Mouse (Mus musculus) adrenal gland, postnatal 36 days (tissue): Measurements from ENCODE around the gene Grik3. TPM values are rescaled to one million over a fixed set of nuclear protein-coding genes. Genes with fewer than 3 reads are reported as not detected.

ENCODE experiments used
- DNase-seq, 2 experiments: peaks; one replicate each; pipeline ENCODE4 v3.0.0; 2021; ENCODE audit warnings: mixed read lengths in 1 of 2
- long read RNA-seq, 2 experiments: library from polyadenylated mRNA; stranded (forward); transcript quantifications; one replicate each; pipeline ENCODE4 v2.0.0; 2021; ENCODE audit warnings: borderline sequencing depth in 2 of 2
- total RNA-seq, 2 experiments: library from RNA; stranded (reverse); gene quantifications; 2 replicates each; pipeline ENCODE4 v1.2.3; 2021

Gene Grik3
- total RNA-seq: under 1 TPM; 0.30 to 0.33 TPM
- long read RNA-seq, experiment 1, partial matches to known transcripts: 0 of 5 reads
- long read RNA-seq, experiment 1, other reads (novel, unspliced or antisense): 5 of 5 reads
- long read RNA-seq, experiment 2: 0 reads

GRCm38 (mm10) chr4:125490661-125491504, at the start of gene Grik3:
Gene Grik3, plus strand, starts transcription at chr4:125490700.
- no peak for DNase-seq

DNA sequence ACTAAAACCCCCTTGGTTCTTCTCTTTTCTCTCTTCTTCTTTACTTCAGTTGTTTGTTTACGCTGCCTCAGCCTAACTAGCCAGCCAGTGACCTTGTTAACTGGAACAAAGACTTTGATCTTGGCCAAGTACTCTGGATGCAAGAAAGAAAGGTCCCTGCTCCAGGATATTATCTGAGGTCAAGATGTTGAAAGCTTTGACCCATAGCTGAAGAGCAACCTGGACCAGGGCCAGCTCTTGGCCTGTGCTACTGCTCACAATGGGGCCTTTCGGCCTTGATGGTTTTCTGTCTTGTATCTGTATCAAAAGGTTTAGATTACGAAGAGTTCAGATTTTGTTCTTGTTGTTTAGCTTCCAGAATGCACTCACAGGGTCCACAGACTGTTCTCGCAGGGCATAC, 48.7 kb upstream of the Grik3 start:
- DNase-seq: peak; percentile 67 to 74

DNA sequence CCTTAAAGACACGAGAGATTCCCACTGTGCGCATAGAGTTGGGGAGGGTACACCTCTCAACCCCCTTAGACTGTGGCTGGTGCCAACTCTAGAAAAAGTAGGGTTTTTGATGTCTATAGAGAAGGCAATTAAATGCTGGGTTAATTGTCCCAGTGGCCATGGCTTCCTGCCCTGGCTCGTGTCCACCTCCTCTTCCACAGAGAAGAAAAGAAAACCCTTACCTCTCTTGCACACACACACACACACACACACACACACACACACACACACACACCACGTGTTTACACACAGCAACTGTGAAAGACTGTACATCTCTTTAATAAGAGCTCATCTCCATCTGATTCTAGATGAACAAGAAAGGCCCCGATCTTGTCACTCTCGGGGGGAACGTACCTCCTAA, 46.1 kb upstream of the Grik3 start:
- DNase-seq: no peak

DNA sequence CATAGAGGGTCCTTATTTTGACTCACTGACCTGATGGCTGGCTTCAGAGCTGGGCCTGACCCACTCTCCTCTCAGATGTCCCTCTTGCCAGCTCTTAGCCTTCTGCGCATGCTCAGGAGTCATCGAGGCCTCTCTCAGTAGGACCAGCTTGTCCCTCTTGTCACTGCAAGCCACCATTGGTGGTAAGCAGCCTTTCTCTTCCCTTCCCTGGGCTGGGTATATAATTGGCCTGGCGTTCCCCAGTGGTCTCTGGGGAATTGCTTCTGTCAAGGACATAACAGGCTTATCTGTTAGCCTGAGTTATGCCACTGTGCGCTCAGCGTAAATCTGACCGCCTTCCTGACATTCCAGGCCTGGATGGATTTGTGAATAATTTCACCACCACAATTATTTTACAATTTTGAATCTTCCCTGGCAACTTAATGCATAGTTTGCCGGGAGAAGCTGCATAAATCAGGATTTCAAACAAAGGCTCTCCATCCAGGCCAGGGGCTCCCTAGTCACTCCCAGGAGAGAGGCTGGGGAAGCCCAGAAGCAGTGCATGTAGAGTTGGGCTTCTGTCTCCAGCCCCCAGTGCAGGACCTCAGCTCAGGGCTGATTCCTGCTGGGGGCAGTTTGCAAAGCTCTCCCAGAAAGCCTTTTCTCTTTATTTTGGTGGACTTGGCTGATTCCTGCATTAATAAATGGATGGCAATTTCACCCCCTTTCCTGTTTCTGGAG, 39.7 kb upstream of the Grik3 start:
- no peak for DNase-seq

GRCm38 (mm10) chr4:125451821-125452220, 38.7 kb upstream of the Grik3 start:
- no peak for DNase-seq

DNA sequence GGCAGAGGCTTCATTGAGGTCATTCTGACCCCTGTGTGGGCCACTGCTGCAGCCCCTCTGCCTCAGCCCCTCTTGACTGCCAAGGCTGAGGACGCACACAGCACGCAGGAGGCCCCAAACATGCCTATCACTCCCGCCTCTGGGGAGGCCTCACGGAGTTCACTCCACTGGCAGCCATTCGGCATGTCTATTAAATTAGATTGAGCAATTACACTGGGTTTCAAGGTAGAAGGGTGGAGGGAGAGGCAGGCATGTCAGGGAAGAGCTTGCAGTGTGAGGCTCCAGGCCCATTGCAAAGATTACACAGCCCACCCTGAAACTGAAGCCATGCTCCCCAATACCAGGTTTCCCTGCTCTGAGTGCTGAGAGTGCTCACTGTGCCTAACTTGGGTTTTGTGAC, 34.0 kb upstream of the Grik3 start:
- no peak for DNase-seq

DNA sequence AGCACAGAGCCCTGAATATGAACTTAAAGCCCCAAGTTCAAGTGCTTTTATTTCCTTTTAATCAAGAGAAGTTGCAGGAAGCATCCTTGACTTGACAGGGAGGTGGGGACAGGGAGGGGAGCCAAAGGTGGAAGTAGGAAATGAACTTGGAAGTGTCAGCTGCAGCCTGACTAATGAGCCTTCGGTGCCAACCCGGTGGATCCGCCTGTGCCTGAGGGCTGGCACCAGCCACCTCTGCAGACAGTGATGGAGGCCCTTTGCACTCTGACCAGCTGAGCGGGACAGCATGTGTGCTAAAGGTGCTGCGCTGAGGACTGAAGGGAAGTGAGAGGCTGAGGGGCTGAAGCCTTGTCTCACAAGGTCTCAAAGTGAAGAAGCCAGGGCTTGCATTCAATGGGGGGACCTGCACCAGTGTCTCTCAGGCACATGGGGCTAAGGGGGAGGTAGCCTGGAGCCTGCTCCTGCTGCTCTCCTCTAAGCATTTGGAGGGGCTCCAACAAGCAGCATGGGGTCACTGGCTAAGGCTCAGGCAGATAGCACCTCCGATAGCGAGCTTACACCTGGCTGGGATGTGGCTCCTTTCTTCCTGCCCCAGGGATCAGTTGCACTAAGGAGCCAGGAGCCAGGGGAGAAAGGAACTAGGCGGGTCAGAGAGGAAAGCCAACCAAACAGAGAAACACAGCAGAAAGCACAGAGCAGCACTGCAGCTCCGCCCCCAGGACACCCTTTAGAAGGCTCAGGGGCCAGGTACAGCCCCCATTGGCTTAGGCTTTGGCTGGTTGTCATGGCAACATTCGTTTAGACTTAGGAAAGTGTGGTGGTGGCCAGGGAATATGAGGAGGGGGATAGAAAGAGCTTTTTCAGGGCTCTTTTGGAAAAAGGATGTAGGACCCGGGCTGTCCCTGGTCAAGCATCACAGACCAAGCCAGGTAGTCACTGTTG, 33.1 kb upstream of the Grik3 start:
- DNase-seq: peak; percentile 21 to 28

DNA sequence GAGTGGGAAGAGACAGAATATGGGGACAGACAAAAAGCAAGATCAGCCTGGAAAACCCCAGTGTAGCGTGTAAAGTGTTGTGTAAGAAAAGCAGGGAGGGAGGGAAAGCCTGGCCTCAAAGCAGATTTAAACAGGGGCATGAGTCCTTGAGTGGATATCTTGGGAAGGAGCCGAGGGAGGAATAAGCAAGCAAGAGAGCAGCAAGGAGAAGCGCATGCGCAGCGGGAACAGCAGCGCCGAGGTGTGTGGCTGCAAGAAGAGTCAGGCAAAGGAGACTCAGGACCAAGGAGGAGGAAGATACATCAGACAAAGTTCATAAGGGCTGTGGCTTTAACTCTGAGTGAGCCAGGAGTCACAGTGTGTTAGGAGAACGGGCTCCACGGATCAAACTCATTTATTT, 30.7 kb upstream of the Grik3 start:
- peak; percentile 16 to 18 for DNase-seq

DNA sequence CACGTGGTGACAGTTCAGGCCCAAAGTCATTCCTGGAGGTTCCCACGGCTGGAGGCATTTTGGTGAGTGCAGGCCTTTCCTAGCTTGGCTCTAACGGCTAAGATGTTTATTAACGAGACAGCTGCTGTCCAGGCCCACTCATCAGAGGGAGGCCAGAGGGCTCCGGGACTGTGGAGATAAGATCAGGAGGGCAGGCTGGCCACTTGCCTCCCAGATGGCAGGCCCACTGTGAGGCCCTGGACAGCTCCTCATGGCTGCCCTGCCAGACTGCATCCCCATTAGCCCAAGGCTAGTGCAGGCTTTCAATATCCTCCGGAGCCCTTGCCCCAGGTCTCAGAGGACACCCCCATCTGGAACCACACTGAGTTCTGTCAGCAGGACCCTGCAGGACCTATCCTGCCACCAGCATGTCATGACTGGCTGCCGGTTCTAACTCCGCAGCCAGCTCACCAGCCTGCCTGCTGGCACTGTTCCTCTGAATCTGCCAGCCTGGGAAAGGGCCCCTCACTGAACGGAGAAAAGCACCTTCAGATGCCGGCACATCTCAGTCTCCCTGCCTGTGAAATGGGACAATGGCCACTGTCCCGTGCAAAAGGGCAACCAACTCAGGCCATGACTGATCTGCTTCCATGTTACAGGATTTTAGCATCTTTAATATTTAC, 20.7 kb upstream of the Grik3 start:
- no peak for DNase-seq

- no peak for DNase-seq
Measured at GRCm38 (mm10) chr4:125474903-125475302, 15.6 kb upstream of the Grik3 start.

- DNase-seq: no peak
Measured at GRCm38 (mm10) chr4:125478071-125478470, 12.4 kb upstream of the Grik3 start.

- no peak for DNase-seq
Measured at GRCm38 (mm10) chr4:125481256-125481655, 9.2 kb upstream of the Grik3 start.

- no peak for DNase-seq
Measured at GRCm38 (mm10) chr4:125484131-125484530, 6.4 kb upstream of the Grik3 start.

- no peak for DNase-seq
Measured at GRCm38 (mm10) chr4:125485416-125486239, 4.9 kb upstream of the Grik3 start.

- peak in 1 of 2 experiments; percentile 29 for DNase-seq
Measured at GRCm38 (mm10) chr4:125486616-125487015, 3.9 kb upstream of the Grik3 start.

DNA sequence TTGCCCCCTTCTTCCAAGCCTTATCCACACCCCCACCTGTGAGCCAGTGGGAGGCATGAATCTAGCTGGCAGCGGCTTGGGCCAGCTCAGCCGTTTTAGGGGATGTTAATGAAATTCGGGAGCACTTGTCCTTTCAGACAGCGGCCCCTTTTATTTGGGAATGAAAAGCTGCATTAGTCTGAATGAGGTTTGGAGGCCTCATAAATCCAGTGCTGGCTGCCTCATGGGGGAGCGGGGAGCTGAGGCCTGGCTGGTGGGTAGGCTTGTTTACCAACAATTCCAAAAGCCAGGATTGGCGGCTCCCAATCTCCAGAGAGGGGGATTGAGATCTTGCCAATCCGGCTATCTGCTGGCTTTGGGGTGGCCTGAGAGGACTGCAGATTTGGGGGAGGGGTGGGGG, 3.5 kb upstream of the Grik3 start:
- no peak for DNase-seq

DNA sequence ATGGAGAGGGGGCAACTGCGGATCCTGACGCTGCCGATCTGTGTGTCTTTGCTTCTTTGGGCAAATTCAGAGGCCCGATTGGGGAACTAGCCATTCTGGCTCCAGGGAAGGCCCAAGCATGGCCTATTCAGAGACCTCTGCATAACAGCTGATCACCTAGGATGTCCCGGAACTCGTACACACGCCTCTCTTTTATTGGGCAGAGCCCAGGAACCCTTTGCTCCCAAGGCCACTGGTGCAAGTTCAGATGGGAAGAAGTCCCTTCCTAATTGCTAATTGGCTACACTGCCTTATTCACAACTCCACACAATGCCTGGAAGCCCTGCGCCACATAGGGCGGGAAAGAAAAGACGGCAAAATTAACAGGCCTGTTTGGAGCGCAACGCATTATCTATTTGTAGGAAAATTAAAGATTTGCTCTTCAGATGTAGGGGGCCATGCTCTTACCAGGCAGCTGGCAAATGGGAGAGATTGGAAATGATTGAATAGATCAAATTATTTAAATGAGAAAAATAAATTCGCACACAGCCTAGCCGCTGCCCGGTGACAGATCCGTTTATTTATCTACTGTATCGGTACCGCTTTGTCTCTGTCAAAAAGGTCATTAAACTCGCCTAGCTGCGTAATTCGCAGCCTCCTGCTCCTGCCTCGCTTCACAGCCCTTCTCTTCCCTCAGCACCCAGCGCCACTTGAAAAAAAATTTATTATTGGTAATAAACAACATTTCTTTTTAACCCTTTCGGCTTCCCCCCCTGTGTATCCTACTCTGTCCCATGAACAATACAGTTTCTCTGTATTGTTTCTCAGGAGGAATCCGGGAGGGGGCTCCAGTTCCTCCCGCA, 1.5 kb upstream of the Grik3 start:
- DNase-seq: no peak

GRCm38 (mm10) chr4:125489901-125490590, 454 bp upstream of the Grik3 start:
- peak; percentile 51 for DNase-seq
